Mouse (Mus musculus): ENCODE measurements around the gene A730015C16Rik. TPM values are rescaled to one million over a fixed set of nuclear protein-coding genes. Genes with fewer than 3 reads are reported as not detected.

The A730015C16Rik gene
- polyA plus RNA-seq, 1 experiment from 2014 or later, result 2.4 TPM

DNA sequence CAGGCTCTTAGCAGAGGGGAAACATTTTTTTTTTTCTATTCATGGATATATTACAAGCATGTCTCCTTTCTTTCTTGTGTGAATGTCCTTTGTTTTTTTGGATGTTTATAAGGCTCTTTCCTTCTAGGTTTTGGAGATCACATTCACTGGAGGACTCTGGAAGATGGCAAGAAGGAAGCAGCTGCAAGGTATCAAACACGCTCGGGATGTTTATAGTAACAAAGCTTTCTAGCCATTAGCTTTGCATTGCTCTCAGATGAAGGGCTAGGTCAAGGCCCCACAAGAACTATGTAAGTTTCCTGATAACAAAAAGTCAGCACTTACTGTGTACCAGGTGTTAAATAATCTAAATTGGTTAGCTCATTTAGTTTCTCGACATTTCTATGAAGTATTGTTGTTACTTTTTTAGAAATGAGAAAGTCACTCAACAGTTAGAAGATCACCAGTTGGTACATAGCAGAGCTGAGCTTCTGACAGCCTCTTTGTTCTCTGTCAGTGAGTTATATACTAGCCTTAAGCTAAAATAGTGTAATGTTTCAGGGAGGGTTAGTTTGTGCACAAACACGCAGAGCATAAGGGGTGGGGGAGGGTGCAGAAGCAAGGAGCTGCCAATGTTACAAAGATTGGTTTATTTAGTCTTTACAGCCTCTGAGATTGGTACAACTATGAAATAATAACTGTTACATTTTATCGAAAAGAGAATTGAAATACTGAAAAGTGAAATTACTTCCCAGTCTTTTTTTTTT, 2.4 kb downstream of the A730015C16Rik start:
- H3K4me1 ChIP-seq, result peaks cover 16% of the 10 kb centered on the region
- no peak overlapping the region for H3K27ac ChIP-seq (replicated peaks)
- 95% methylated on average over 5 of the region's 5 CpGs for WGBS
- H3K9me3 ChIP-seq, result no peaks in the 10 kb centered on the region
- H3K27me3 ChIP-seq, result no peaks in the 10 kb centered on the region
- H3K4me3 ChIP-seq, result no peak overlapping the region
- H3K9ac ChIP-seq (replicated peaks), result no peak overlapping the region
- H3K36me3 ChIP-seq, result 0 out of 2 replicates have a peak, but pooled peaks cover 6% of the 10 kb centered on the region
- no peak for ATAC-seq (ENCODE audit: low FRiP score, low read depth)
- no peak overlapping the region for H3K4me2 ChIP-seq (replicated peaks)

DNA sequence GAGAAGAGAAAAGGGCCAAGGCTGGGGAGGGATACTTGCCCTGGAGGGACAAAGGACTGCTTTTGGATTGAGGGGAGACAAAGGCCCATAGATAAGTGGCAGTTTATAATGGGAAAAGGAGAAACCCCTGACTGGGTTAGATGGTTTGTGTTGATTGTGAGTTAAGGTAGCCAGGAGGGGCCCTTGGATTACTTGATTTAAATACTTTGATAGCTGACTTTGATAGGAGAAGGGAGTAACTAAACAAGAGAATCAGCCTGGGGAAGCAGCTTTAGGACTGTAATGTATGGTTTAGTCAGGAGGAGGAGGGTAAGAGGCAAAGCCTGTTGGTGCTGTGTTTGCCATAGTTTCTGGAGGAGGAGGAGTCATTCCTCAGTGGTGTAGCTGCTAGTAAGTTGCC, 5.1 kb downstream of the A730015C16Rik start:
- Histone ChIP-seq H3K4me3 (no peak overlapping the region), H3K4me2 (replicated peaks) (no peak overlapping the region), H3K27me3 (no peaks in the 10 kb centered on the region), H3K27ac (replicated peaks) (0 out of 2 replicates have a peak overlapping the region, but pooled peaks have one; percentile 0), H3K9me3 (no peaks in the 10 kb centered on the region), H3K4me1 (peaks cover 4% of the 10 kb centered on the region), H3K9ac (replicated peaks) (no peak overlapping the region), H3K36me3 (0 out of 2 replicates have a peak, but pooled peaks cover 6% of the 10 kb centered on the region)
- ATAC-seq (ENCODE audit: low FRiP score, low read depth), result no peak

DNA sequence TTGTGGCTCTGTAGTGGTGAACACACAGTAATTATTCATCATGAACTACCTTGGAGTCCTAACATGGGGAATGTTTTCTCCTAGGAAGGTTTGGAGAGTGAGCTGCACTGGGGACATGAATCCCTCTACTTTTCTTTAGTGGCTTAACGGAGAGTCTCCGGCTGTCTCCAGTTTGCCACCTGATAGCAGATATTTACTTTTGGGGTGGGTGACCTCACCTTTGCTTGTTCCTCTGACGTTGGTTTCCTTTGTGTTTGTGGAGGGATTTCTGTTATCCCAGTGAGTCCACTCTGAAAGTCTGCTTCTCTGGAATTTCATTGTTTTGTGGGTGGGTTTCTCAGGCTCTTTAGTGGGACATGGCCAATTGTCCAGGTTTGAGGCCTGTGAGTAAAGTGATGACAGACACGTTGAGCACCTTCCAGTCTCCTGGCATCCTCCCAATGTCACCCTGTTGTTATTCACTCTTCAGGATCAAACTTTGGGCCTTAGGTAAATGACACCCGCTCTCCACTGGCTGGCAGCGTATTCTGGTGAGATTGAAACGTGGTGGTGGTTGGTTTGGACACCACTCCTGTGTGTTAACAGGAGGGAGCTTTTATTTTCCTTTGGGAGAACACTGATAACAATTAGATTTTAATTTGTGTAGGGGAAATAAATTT, 6.4 kb downstream of the A730015C16Rik start:
- Histone ChIP-seq H3K9me3 (no peaks in the 10 kb centered on the region), H3K36me3 (peaks cover 6% of the 10 kb centered on the region; the same call in 1 of the 2 replicates), H3K4me1 (0 out of 2 replicates have a peak, but pooled peaks cover 1% of the 10 kb centered on the region), H3K27ac (replicated peaks) (no peak overlapping the region), H3K4me2 (replicated peaks) (no peak overlapping the region), H3K9ac (replicated peaks) (no peak overlapping the region), H3K27me3 (no peaks in the 10 kb centered on the region), H3K4me3 (no peak overlapping the region)
- ATAC-seq (ENCODE audit: low FRiP score, low read depth), result no peak
- 94% methylated on average over 7 of the region's 7 CpGs for WGBS

DNA sequence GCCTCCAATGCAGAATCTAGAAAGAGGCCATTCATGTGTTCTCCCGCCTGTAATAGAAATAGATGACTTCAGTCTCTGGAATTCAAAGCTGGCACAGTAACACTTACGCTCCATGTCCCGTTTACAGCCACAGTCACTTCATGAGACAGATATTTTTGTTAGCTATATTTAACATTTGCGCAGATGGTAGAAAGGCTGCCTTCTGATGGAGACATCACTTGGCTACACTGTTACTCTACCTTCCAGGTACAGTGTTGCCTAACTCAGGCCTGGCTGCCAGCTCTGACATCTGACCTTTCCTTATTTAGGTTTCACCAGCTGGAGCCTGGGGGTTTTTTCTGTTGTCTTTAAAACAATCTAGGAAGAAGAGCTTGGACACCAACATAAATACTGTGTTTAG, 10.4 kb downstream of the A730015C16Rik start:
- 94% methylated on average over 4 of the region's 4 CpGs for WGBS
- Histone ChIP-seq H3K27me3 (no peaks in the 10 kb centered on the region), H3K27ac (replicated peaks) (no peak overlapping the region), H3K4me3 (no peak overlapping the region), H3K4me2 (replicated peaks) (no peak overlapping the region), H3K9me3 (no peaks in the 10 kb centered on the region), H3K36me3 (peaks cover 6% of the 10 kb centered on the region; the same call in 1 of the 2 replicates), H3K9ac (replicated peaks) (no peak overlapping the region), H3K4me1 (peaks cover 20% of the 10 kb centered on the region)
- no peak for ATAC-seq (ENCODE audit: low FRiP score, low read depth)

DNA sequence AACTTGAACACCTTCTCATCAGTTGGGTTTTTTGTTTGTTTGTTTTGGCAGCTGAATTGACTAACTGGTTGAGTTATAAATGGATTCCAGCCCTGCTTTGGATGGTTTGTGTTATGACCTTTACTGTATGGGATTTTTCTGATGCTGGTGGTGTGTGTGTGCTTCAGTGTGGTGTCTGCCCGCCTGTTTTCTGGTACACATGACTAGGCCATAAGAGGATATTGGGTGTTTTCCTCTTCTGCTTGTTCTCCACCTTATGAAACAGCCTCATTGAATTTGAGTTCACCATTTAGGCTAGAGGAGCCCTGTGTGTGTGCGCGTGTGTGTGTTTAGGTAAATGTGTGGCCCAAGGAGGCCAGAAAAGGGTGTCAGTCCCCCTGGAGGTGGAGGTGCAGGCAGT, 12.9 kb downstream of the A730015C16Rik start:
- Histone ChIP-seq H3K9me3 (no peaks in the 10 kb centered on the region), H3K27ac (replicated peaks) (peak overlapping the region; percentile 99; the same call in 1 of the 2 replicates), H3K4me3 (peak overlapping the region; percentile 94), H3K36me3 (no peaks in the 10 kb centered on the region; the same call in 1 of the 2 replicates), H3K4me2 (replicated peaks) (peak overlapping the region; percentile 82), H3K4me1 (peaks cover 33% of the 10 kb centered on the region), H3K9ac (replicated peaks) (peak overlapping the region; percentile 99), H3K27me3 (no peaks in the 10 kb centered on the region)
- 68% methylated on average over 3 of the region's 3 CpGs for WGBS
- no peak for ATAC-seq (ENCODE audit: low FRiP score, low read depth)

DNA sequence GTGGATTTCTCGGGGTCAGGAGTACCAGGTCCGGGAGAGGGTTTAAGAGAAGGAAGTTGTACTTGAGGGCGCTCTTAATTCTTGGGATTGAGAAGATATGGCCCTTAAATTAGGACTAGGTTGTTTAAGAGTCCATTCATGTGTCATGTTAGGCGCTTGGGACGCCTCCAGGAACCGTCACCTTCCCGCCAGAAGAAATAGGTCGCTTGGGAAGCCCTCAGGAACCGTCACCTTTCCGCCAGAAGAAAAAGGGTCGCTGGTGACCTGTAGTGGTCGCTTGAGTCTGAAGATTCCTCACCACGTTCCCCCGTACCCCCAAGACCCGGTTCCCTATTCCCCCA, 13.5 kb downstream of the A730015C16Rik start:
- Histone ChIP-seq H3K4me3 (peak overlapping the region; percentile 94), H3K4me2 (replicated peaks) (peak overlapping the region; percentile 82), H3K9ac (replicated peaks) (peak overlapping the region; percentile 99), H3K4me1 (peaks cover 33% of the 10 kb centered on the region), H3K27me3 (no peaks in the 10 kb centered on the region), H3K27ac (replicated peaks) (peak overlapping the region; percentile 99), H3K36me3 (peaks cover 5% of the 10 kb centered on the region), H3K9me3 (no peaks in the 10 kb centered on the region)
- WGBS, result 2% methylated on average over 15 of the region's 15 CpGs
- ATAC-seq (ENCODE audit: low FRiP score, low read depth), result no peak

DNA sequence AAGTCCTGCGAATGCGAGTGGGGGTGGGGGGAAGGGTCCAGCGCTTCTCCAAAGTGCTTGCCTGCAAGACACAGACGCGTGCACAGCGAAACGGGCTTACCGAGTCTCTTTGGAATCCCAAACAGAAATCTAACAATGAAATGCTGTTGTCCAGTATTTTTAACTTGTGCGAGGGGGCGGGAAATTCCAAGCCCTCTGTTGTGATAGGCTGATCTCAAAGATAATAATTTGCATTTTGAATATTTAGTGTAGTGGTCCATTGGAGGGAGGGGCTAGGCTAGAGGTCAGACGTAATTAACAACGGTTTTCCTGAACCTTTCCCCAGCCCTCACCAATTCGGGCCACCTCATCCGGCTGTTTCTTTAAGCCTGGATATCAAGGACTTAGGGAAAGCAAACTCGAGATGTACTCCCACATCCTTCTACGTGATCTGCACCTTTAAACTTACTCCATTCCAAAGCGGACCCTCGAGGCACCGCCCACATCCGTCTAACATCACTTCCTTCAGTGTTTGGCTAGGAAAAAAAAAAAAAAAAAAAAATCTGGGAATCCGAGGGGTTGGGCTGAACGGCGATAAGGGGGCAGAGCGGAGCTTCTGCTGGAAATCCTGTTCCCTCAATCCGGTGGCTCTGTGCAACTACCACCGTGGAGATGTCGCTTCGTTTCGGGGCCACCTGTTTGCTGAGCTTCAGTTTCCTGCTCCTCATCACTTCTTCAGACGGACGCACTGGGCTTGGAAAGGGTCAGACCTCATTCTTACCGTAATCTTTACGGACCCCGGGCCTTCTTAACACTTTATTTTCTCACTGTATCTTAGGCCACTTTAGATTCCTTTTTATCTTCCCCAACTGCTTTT, 14.1 kb downstream of the A730015C16Rik start, which contains the start of gene Txndc12:
Gene Txndc12 (plus strand): TSS at position 487 of the 856 bp plus-strand sequence.
- Histone ChIP-seq H3K9me3 (no peaks in the 10 kb centered on the region), H3K9ac (replicated peaks) (peak within 1 kb of the TSS; percentile 99), H3K27ac (replicated peaks) (peak within 1 kb of the TSS; percentile 99), H3K4me1 (peaks cover 33% of the 10 kb centered on the region), H3K4me3 (peak within 1 kb of the TSS; percentile 94), H3K36me3 (peaks cover 7% of the 10 kb centered on the region), H3K27me3 (no peaks in the 10 kb centered on the region), H3K4me2 (replicated peaks) (peak within 1 kb of the TSS; percentile 82)
- peak; percentile 77 for ATAC-seq (ENCODE audit: low FRiP score, low read depth)
- under 1% methylated on average over 34 of the region's 34 CpGs for WGBS

DNA sequence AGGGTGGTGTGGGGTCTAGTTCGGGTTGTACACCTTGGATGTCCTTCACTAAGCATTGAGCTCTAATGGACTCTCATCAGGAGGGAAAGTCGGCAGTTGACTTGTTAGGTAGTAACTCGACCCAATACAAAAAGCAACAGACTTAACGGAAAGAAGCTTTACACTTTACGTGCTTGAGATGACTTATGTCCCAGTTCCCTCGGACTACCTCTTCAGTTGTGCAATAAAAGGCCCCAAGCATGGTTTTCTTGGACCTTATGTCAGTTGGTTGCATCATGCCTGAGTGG, 14.6 kb downstream of the A730015C16Rik start:
- H3K4me3 ChIP-seq, result peak overlapping the region; percentile 94
- peak overlapping the region; percentile 99 for H3K27ac ChIP-seq (replicated peaks)
- peaks cover 33% of the 10 kb centered on the region for H3K4me1 ChIP-seq
- ATAC-seq (ENCODE audit: low FRiP score, low read depth), result no peak
- H3K9me3 ChIP-seq, result no peaks in the 10 kb centered on the region
- WGBS, result 0% methylated on average over 6 of the region's 6 CpGs
- no peaks in the 10 kb centered on the region for H3K27me3 ChIP-seq
- H3K36me3 ChIP-seq, result peaks cover 11% of the 10 kb centered on the region
- H3K9ac ChIP-seq (replicated peaks), result peak overlapping the region; percentile 99
- H3K4me2 ChIP-seq (replicated peaks), result peak overlapping the region; percentile 82

DNA sequence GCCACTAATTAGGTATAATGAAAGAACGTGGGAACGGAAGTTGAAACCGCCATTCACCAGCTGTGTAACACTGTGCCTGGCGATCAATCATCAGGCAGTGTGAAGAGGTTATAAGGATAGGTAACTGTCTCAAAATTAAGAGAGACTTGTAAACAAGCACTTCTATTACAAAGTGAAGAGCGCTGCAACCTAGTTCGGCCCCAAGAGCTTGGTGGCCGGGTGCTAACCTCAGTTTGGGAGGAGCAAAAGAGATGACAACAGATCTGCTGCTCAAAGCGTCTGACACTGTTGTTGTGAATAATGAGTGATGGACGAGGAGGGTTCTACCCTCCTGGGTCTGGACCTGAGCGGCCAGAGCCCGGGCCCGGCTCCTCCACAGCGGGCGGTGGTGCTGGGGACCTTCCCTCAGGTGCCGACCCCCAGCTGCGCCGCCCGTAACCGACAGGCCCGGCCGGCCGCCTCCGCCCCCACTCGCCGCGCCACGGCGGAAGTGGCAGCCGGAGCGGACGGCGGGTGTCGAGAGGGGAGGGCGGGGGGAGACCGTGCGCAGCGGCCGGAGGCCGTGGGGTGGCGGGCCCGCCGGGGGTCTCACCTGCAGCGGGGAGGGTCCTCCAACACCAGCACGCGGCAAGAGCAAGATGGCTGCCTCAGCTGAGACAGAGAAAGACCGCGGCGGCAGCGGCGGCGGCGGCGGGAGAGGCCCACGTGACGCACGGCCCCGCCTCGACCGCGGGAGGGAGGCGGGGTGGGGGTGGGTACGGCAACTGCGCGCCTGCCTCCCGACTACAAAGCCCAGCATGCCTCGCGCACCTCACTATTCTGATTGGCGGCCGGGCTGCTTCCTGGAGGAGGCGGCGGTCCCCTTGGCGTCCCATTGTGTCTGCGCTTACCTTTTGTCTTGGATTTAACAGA, 15.2 kb downstream of the A730015C16Rik start, which contains the start of gene Btf3l4:
Gene Btf3l4 (minus strand): TSS at position 699 of the 912 bp plus-strand sequence.
- Histone ChIP-seq H3K27ac (replicated peaks) (peak within 1 kb of the TSS; percentile 99), H3K27me3 (no peaks in the 10 kb centered on the region), H3K4me3 (peak within 1 kb of the TSS; percentile 94), H3K36me3 (peaks cover 14% of the 10 kb centered on the region), H3K4me1 (peaks cover 33% of the 10 kb centered on the region), H3K4me2 (replicated peaks) (peak within 1 kb of the TSS; percentile 82), H3K9me3 (no peaks in the 10 kb centered on the region), H3K9ac (replicated peaks) (peak within 1 kb of the TSS; percentile 99)
- ATAC-seq (ENCODE audit: low FRiP score, low read depth), result peak; percentile 97
- under 1% methylated on average over 45 of the region's 73 CpGs for WGBS

DNA sequence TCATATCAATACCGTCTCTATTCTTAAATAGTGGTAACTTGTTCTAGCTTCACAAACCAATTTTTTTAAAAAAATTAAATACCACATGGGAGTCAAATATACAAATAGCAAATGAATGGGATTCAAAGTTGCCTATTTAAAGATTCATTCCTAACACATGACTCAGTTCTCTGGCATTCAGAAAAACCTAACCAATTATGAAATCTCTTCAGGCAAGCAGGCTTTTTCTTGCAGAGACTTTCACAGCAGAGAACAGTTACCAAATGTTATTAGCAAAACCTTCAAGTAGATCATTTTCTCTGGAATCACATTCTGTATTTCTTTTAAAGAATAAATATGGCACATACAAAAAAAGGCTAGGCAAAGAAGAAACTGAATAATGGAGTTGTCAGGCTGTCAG, 17.7 kb downstream of the A730015C16Rik start:
- no peak overlapping the region for H3K27ac ChIP-seq (replicated peaks)

DNA sequence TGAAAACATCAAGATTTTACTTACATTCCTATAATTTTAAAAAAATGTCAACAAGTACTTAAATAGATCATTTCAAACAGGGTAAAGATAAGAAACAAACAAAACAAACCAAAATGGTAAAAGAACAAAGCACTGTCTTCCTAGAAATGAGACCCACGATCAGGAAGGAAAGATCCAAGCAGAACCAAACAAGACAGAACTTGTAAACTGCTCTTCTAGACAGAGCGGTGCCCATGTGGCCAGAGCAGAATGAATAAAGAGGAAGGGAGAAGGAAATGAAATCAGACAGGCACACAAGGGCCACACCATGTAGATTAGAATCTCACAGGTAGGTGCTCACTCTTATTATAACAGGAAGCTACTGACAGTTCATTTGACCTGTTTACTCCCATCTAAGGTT, 21.8 kb downstream of the A730015C16Rik start:
- Histone ChIP-seq H3K4me1 (peaks cover 7% of the 10 kb centered on the region), H3K27ac (replicated peaks) (no peak overlapping the region), H3K4me2 (replicated peaks) (no peak overlapping the region), H3K9me3 (no peaks in the 10 kb centered on the region), H3K27me3 (no peaks in the 10 kb centered on the region), H3K9ac (replicated peaks) (no peak overlapping the region), H3K4me3 (no peak overlapping the region), H3K36me3 (peaks cover 65% of the 10 kb centered on the region)
- no peak for ATAC-seq (ENCODE audit: low FRiP score, low read depth)
- WGBS, result 91% methylated on average over 2 of the region's 2 CpGs

More for the DNA sequence above, 17.7 kb downstream of the A730015C16Rik start:
- Histone ChIP-seq H3K4me1 (peaks cover 21% of the 10 kb centered on the region), H3K9ac (replicated peaks) (no peak overlapping the region), H3K27me3 (no peaks in the 10 kb centered on the region), H3K9me3 (no peaks in the 10 kb centered on the region), H3K4me3 (no peak overlapping the region), H3K4me2 (replicated peaks) (peak overlapping the region; percentile 24; the same call in 1 of the 2 replicates), H3K36me3 (peaks cover 32% of the 10 kb centered on the region)
- WGBS, result 93% methylated on average over 1 of the region's 1 CpGs
- no peak for ATAC-seq (ENCODE audit: low FRiP score, low read depth)
